Mouse (Mus musculus): Measurements from ENCODE around the gene Fam3b. TPM values are rescaled to one million over a fixed set of nuclear protein-coding genes. Genes with fewer than 3 reads are reported as not detected.
A peak's percentile ranks its signal among the peaks of the same experiment; 100 is the strongest.

The Fam3b gene
- polyA plus RNA-seq, 1 experiment from 2014 or later, result not detected

- Histone ChIP-seq H3K9ac (no peak overlapping the region), H3K36me3 (replicated peaks) (no peaks in the 10 kb centered on the region), H3K4me1 (no peaks in the 10 kb centered on the region), H3K27ac (no peak overlapping the region), H3K27me3 (replicated peaks) (no peaks in the 10 kb centered on the region), H3K4me3 (no peak overlapping the region), H3K4me2 (no peak overlapping the region), H3K9me3 (no peaks in the 10 kb centered on the region)
- 95% methylated on average over 3 of the region's 3 CpGs for WGBS
- ATAC-seq (replicated peaks), result no peak
These were observed 39.0 kb downstream of the Fam3b start for GRCm38 (mm10) chr16:97475581-97475980.

- no peak overlapping the region for H3K9ac ChIP-seq
- no peaks in the 10 kb centered on the region for H3K4me1 ChIP-seq
- no peaks in the 10 kb centered on the region for H3K36me3 ChIP-seq (replicated peaks)
- 93% methylated on average over 2 of the region's 2 CpGs for WGBS
- no peak overlapping the region for H3K27ac ChIP-seq
- no peak for ATAC-seq (replicated peaks)
- H3K4me3 ChIP-seq, result no peak overlapping the region
- no peaks in the 10 kb centered on the region for H3K27me3 ChIP-seq (replicated peaks)
- no peaks in the 10 kb centered on the region for H3K9me3 ChIP-seq
- H3K4me2 ChIP-seq, result no peak overlapping the region
These were observed 39.9 kb downstream of the Fam3b start for GRCm38 (mm10) chr16:97474671-97475070.

GRCm38 (mm10) chr16:97467993-97468791, 46.4 kb downstream of the Fam3b start:
- Histone ChIP-seq H3K9ac (no peak overlapping the region), H3K4me3 (no peak overlapping the region), H3K27me3 (replicated peaks) (no peaks in the 10 kb centered on the region), H3K4me1 (no peaks in the 10 kb centered on the region), H3K36me3 (replicated peaks) (no peaks in the 10 kb centered on the region), H3K4me2 (no peak overlapping the region), H3K9me3 (no peaks in the 10 kb centered on the region), H3K27ac (no peak overlapping the region)
- 80% methylated on average over 4 of the region's 4 CpGs for WGBS
- no peak for ATAC-seq (replicated peaks)

DNA sequence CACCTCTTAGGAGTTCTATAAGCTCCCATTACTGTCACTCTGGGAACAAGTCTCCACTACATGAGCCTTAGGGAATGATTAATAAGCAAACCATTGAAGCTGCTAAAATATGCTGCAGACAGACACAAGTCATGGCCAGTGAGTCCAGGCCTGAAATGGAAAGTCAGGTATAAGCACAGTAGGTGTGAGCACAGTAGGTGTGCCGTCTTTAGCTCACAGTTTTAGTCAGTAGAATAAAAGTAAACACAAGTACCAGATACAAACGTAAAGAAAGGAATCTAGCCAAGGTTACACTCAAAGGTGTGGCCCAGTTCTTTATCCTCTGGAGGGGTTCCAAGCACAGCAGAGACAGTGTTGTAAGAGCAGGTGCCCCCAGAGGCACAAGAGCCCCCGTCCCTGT, 47.1 kb downstream of the Fam3b start:
- Histone ChIP-seq H3K4me1 (no peaks in the 10 kb centered on the region), H3K9ac (no peak overlapping the region)
- WGBS, result 79% methylated on average over 3 of the region's 3 CpGs

DNA sequence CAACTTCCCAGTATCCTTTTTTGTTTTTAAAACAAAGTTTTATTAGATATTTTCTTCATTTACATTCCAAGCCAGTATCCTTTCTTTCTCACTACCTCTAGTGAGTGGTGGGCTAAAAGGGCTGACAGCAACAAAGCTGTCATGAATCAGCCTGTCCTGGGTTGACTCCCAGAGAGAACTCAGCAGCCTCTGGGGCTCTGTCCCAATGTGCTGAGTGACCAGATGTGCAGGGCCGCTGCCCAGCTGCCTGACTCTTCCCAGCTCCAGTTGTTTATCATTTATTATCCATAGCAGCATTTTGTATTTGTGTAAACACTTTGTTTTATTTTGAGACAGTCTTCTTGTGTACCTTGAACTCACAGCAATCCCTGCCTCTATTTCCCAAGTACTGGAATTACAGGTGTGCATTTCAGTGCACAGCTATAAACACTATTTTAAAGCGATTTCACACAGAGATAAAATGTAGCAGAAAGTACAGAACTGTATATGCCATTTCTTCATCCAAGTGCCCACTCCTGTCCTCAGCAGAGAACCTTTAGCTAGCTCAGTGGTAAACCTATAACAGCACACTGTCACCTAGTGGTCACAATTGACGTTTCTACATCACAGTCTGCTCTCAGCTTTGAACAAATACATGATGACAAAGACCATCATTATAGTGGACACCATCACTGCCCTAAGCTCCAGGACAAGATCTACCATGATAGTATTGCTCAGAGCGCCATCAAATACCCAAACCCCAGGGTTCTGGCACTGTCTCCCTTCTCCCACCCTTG, 48.2 kb downstream of the Fam3b start:
- 0 out of 2 replicates have a peak, but pooled peaks cover 2% of the 10 kb centered on the region for H3K4me1 ChIP-seq
- no peaks in the 10 kb centered on the region for H3K27me3 ChIP-seq (replicated peaks)
- no peak overlapping the region for H3K9ac ChIP-seq
- no peak overlapping the region for H3K4me3 ChIP-seq
- H3K4me2 ChIP-seq, result no peak overlapping the region
- no peaks in the 10 kb centered on the region for H3K9me3 ChIP-seq
- no peak overlapping the region for H3K27ac ChIP-seq
- no peak for ATAC-seq (replicated peaks)
- no peaks in the 10 kb centered on the region for H3K36me3 ChIP-seq (replicated peaks)
- 55% methylated on average over 4 of the region's 4 CpGs for WGBS

More for the DNA sequence above, 47.1 kb downstream of the Fam3b start:
- no peaks in the 10 kb centered on the region for H3K27me3 ChIP-seq (replicated peaks)
- ATAC-seq (replicated peaks), result no peak
- H3K27ac ChIP-seq, result no peak overlapping the region
- H3K4me2 ChIP-seq, result no peak overlapping the region
- no peak overlapping the region for H3K4me3 ChIP-seq
- H3K9me3 ChIP-seq, result no peaks in the 10 kb centered on the region
- no peaks in the 10 kb centered on the region for H3K36me3 ChIP-seq (replicated peaks)

GRCm38 (mm10) chr16:97462481-97463181, 52.0 kb downstream of the Fam3b start, which contains the start of gene Mx1:
TSS of gene Mx1 (minus strand) at chr16:97462907.
- Histone ChIP-seq H3K9me3 (no peaks in the 10 kb centered on the region), H3K9ac (no peak within 1 kb of the TSS), H3K4me1 (0 out of 2 replicates have a peak, but pooled peaks cover 2% of the 10 kb centered on the region), H3K27ac (no peak within 1 kb of the TSS), H3K36me3 (replicated peaks) (no peaks in the 10 kb centered on the region), H3K4me2 (no peak within 1 kb of the TSS), H3K4me3 (no peak within 1 kb of the TSS), H3K27me3 (replicated peaks) (no peaks in the 10 kb centered on the region)
- WGBS, result 26% methylated on average over 4 of the region's 4 CpGs
- 0 out of 2 replicates have a peak, but pooled peaks have one; percentile 37 for ATAC-seq (replicated peaks)

DNA sequence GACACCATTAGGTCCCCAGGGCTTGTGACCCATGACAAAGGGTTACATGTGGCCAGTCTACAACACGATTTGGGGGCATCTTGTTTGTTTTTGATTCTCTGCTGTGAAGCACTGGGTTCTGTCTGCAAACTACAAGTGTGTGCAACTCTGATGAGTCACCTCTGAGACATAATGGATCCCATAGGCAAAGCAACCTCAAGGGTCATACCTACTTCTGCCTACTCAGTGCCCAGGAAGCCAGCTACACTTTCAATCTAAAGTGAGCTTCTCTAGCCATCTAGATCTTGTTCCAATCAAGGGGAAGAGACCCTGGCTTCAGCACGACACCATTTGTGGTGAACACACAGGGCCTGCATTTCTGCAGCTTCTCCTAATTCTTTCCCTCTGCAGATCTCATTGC, 53.3 kb downstream of the Fam3b start:
- Histone ChIP-seq H3K9ac (no peak overlapping the region), H3K4me2 (no peak overlapping the region), H3K9me3 (no peaks in the 10 kb centered on the region), H3K27ac (no peak overlapping the region), H3K4me1 (0 out of 2 replicates have a peak, but pooled peaks cover 2% of the 10 kb centered on the region), H3K4me3 (no peak overlapping the region), H3K36me3 (replicated peaks) (no peaks in the 10 kb centered on the region), H3K27me3 (replicated peaks) (no peaks in the 10 kb centered on the region)
- WGBS, result 69% methylated on average over 2 of the region's 2 CpGs
- no peak for ATAC-seq (replicated peaks)

DNA sequence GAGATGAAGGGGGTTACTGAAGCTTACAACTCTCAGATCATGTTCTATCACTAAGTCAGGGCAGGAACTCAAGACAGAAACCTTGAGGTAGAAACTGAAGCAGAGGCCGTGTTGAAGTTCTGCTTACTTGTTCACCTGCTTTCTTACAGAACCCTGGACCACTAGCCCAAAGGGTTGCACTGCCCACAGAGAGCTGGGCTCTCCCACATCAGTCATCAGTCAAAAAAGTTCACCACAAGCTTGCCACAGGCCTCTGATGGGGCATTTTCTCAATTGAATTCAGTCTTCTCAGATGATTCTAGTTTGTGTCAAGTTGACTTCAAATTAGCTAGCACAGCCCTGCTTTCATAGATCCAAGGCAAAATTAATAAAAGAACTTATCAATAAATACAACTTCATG, 54.8 kb downstream of the Fam3b start:
- Histone ChIP-seq H3K36me3 (replicated peaks) (no peaks in the 10 kb centered on the region), H3K9me3 (no peaks in the 10 kb centered on the region), H3K4me1 (0 out of 2 replicates have a peak, but pooled peaks cover 2% of the 10 kb centered on the region), H3K4me2 (no peak overlapping the region), H3K27ac (no peak overlapping the region), H3K9ac (no peak overlapping the region), H3K4me3 (no peak overlapping the region), H3K27me3 (replicated peaks) (no peaks in the 10 kb centered on the region)
- no peak for ATAC-seq (replicated peaks)
- 78% methylated on average over 1 of the region's 1 CpGs for WGBS

DNA sequence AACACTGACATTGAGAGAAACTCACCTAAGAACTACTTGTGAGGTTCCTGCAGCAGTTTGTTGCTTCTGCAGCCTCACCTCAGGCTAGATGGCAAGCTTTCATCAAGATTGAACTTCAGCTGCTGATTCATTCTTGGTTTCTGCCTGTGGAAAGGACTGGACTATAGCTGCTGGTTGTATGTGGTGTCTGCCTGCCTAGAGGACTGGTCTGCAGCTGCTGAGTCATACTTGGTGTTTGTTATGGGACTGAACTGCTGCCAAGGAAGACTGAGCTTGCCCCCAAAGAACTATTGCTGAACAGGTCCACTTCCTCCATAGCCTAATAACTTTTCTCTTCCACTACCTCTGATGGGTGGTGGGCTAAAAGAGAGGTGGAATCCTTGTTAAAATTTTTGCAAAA, 67.2 kb downstream of the Fam3b start:
- no peaks in the 10 kb centered on the region for H3K9me3 ChIP-seq
- no peaks in the 10 kb centered on the region for H3K27me3 ChIP-seq (replicated peaks)
- no peak overlapping the region for H3K4me3 ChIP-seq
- no peak overlapping the region for H3K4me2 ChIP-seq
- no peak overlapping the region for H3K9ac ChIP-seq
- H3K27ac ChIP-seq, result no peak overlapping the region
- no peaks in the 10 kb centered on the region for H3K36me3 ChIP-seq (replicated peaks)
- no peak for ATAC-seq (replicated peaks)
- H3K4me1 ChIP-seq, result no peaks in the 10 kb centered on the region

- Histone ChIP-seq H3K9ac (no peak overlapping the region), H3K4me2 (no peak overlapping the region), H3K36me3 (replicated peaks) (no peaks in the 10 kb centered on the region), H3K4me1 (no peaks in the 10 kb centered on the region), H3K4me3 (no peak overlapping the region), H3K27me3 (replicated peaks) (no peaks in the 10 kb centered on the region), H3K9me3 (no peaks in the 10 kb centered on the region), H3K27ac (no peak overlapping the region)
- ATAC-seq (replicated peaks), result no peak
- 52% methylated on average over 14 of the region's 14 CpGs for WGBS
These were observed 70.8 kb downstream of the Fam3b start for GRCm38 (mm10) chr16:97443670-97444263.

- Histone ChIP-seq H3K4me1 (no peaks in the 10 kb centered on the region), H3K27me3 (replicated peaks) (no peaks in the 10 kb centered on the region), H3K9ac (no peak overlapping the region), H3K9me3 (no peaks in the 10 kb centered on the region), H3K4me3 (no peak overlapping the region), H3K4me2 (no peak overlapping the region), H3K27ac (no peak overlapping the region), H3K36me3 (replicated peaks) (no peaks in the 10 kb centered on the region)
- WGBS, result 90% methylated on average over 9 of the region's 9 CpGs
- ATAC-seq (replicated peaks), result no peak
These were observed 72.6 kb downstream of the Fam3b start for GRCm38 (mm10) chr16:97441967-97442366.

DNA sequence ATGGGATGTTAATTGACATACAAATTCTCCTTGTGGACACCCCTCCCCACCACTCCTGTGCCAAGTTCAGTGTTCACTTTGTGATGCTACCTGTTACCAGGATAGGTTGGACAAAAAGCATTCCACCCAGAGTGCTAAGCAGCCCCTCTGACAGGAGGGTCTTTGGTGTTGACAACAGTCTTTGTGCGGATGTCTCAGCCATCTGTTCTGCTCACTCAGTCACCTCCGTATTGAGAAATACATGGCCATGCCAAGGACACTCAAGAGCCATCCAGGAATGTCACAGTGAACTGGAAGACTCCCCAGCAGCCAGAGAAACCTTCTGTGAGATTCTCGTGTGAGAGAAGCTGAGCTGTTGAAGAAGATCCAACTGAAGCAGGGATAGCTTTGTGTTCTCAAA, 76.4 kb downstream of the Fam3b start:
- ATAC-seq (replicated peaks), result no peak
- WGBS, result 77% methylated on average over 3 of the region's 3 CpGs

More for the DNA sequence above, 76.4 kb downstream of the Fam3b start:
- Histone ChIP-seq H3K27me3 (replicated peaks) (no peaks in the 10 kb centered on the region), H3K36me3 (replicated peaks) (no peaks in the 10 kb centered on the region), H3K4me3 (no peak overlapping the region), H3K9me3 (no peaks in the 10 kb centered on the region), H3K4me2 (no peak overlapping the region), H3K27ac (no peak overlapping the region), H3K4me1 (no peaks in the 10 kb centered on the region), H3K9ac (no peak overlapping the region)
